Mouse (Mus musculus) retina, postnatal 1 day (tissue): ENCODE data around the gene Tgfbr3l.
A peak's percentile ranks its signal among the peaks of the same experiment; 100 is the strongest.

ENCODE experiments used
- DNase-seq: peaks from one replicate; pipeline ENCODE4 v3.0.0-alpha.2; 2012

The Tgfbr3l gene

DNA sequence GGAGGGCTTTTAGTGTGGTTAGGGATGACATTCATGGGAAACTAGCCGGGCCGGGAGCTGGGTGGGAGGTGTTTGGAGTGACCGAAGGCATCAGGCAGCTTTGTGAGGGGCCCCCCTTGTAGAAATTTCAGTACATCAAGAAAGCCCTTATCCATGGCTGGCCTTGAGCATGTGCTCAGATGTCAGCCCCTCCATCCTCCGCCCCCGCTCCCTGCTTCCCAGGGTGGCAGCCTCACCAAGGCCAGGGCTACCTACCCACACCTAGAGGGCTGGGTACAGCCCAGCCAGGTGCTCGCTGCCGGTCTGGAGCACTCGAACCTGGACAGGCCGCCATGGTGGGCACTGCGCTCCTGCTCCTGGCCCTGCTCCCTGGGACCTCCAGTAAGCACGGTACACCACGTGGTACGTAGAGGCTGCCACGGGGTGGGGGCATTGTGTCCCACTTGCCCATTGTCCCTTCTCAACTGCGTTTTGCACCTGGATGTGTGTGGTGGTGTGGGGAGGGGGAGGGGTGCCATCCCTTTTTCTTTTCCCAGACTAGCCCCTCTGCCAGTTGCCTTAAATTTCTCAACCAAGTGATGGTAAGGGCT, at the start of gene Tgfbr3l:
TSS of gene Tgfbr3l (plus strand) at position 264 of the 590 bp plus-strand sequence.
- DNase-seq: no peak

DNA sequence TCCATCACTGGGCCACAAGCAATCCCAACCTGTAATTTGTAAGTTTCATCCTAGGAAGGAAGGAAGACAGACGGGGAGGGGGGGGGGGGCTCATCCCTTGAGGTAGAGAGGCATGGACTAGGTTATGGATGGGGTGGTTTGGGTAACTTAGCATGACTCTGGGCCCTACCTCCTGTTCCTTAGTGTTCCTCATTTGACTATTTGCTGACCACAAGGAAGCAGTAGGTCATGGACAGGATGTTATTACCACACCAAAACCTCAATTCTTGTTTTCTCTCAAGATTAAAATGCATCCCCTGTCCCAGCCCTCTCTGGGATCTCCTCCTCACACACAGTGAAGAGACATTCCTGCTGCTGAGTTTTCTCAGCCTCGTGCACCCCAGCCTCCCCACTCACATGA, 46.7 kb upstream of the Tgfbr3l start:
- no peak for DNase-seq

DNA sequence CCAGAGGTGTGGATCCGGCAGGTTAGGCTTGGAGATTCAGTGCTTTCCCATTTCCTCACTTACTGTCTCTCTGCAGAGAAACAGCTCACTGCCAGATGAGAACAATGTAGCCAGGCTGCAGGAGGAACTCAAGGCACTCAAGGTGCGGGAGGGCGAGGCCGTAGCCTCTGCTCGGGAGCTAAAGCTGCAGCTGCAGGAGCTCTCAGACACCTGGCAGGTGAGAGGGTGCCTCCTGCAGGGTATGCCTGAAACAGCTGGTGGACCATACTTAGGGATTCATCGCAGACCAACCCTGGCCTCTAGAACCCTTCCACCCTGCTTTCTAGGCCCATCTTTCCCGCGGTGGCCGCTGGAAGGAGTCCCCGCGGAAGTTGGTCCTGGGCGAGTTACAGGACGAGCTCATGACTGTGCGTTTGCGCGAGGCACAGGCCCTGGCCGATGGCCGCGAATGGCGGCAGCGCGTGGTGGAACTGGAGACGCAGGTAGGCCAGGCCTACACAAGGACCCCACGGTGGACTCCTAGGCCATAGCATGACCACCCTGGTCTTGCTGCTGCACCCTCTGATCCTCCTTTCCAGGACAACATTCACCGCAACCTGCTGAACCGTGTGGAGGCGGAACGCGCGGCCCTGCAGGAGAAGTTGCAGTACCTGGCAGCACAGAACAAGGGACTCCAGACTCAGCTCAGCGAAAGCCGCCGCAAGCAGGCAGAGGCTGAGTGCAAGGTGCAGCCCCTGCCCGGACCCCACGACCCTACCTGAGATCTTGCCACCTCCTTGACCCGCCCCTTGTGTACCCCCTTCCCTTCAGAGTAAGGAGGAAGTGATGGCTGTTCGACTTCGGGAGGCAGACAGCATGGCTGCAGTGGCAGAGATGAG, 42.5 kb upstream of the Tgfbr3l start:
- DNase-seq: no peak

DNA sequence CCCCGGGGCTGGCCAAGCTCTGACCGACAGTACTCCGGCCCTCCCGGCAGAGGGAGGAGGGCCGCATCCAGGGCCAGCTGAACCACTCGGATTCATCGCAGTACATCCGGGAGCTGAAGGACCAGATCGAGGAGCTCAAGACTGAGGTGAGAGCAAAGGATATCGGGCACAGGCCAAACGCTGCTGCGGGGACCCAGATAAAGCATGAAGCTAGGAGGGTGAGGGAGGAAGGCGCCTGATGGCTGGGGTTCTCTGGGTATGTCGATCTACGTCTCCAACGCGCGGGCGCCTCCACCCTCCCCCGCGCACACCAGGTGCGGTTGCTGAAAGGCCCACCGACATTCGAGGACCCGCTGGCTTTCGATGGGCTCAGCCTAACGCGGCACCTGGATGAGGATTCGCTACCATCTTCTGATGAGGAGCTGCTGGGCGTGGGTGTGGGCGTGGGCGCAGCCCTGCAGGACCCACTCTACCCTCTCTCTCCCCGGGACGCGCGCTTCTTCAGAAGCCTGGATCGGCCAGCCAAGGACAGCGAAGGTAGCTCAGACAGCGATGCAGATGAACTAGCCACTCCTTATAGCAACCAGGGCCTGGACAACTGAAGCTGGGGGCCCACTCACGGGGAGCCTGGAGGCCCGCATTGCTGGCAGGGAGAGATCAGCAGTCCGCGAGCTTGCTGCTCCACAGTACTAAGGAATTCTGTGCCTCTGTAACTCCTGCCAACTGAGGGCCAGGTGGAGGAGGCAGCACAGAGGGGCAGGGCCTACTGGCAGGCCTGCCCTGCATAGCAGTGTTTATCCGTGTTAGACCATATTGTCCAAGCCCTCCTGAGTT, 41.6 kb upstream of the Tgfbr3l start:
- DNase-seq: no peak

DNA sequence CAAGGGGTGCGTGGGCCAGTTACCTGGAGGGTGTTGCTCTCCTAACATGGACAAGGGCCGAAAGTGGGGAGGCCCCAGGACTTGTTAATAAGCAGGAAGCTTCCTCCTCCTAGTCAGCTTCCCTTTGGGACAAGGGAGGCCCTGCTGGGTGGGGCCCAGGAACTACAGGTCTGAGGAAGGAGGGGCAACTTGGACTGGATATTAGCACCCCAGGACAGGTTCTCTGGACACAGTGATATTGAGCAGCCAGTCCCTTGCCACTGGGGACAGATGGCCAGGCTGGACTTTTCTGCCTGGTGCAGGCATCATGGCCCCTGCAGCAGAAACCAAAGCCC, 41.0 kb upstream of the Tgfbr3l start:
- no peak for DNase-seq

DNA sequence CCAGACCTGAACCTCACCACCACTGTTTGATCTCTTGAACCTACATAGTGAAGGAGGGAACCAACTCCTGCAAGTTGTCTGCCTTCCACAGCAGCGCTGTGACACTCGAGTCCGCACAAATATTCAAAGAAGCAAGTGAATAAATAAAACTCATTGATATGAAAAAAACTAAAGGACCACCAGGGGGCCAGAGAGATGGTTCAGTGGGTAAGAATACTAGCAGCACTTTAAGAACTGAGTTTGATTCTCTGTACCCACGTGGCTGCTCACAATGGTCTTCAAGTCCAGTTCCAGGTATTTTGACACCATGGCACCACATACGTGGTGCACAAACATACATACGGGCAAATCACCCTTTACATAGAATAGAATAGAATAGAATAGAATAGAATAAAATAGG, 36.9 kb upstream of the Tgfbr3l start:
- peak; percentile 31 for DNase-seq

DNA sequence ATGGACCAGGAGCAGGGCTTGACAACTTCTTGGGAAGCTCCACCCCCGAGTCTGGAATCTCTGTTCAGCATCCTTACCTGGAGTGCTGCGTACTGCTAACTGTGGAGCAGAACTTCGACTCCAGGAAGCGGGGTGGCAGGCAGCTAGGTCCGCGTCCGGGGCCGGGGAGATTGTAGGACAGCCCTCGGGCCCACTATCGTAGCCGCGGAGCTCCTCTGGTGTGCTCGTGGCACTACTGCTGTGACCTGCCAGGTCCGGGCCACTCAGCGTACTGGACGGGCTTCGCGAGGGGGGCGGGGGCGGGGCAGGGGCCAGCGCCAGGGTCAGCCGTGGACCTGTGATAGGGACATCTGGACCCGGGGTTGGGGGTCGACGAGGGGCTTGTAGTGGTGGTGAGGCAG, 35.2 kb upstream of the Tgfbr3l start:
- DNase-seq: no peak

DNA sequence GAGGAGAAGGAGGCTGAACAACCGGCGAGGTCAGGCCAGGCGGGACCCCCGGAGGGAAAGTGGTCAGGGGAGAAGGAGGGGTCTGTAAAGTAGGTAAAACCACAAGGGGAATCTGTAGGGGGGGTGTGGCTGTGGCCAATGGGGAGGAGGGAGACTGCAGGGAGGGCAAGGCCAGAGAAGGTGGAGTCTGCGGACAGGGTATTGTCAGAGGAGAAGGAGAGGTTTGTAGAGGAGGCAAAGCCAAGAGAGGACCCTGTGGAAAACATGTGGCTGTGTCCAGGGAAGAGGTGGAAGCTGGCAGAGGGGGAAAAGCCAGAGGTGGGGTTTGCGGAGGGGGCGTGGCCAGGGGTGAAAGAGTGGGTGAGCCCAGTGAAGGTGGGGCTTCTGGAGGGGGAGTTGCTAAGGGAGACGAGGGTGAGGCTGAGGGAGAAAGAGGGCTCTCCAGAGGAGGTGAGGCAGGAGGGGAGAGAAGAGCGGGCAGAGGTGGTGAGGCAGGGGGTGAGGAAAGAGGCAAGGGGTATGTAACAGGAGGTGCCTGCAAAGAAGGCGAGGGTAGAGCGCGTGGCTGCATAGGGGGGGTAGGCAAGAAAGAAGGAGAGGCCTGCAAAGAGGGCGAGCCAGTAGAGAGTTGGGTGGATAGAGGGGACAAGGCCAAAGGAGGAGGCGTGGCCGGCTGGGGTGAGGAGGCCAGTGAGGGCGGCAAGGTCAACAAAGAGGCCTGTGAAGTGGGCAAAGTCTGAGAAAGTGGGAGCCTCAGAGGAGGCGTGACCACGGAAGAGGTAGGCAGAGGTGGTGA, 34.6 kb upstream of the Tgfbr3l start:
- peak; percentile 73 for DNase-seq

DNA sequence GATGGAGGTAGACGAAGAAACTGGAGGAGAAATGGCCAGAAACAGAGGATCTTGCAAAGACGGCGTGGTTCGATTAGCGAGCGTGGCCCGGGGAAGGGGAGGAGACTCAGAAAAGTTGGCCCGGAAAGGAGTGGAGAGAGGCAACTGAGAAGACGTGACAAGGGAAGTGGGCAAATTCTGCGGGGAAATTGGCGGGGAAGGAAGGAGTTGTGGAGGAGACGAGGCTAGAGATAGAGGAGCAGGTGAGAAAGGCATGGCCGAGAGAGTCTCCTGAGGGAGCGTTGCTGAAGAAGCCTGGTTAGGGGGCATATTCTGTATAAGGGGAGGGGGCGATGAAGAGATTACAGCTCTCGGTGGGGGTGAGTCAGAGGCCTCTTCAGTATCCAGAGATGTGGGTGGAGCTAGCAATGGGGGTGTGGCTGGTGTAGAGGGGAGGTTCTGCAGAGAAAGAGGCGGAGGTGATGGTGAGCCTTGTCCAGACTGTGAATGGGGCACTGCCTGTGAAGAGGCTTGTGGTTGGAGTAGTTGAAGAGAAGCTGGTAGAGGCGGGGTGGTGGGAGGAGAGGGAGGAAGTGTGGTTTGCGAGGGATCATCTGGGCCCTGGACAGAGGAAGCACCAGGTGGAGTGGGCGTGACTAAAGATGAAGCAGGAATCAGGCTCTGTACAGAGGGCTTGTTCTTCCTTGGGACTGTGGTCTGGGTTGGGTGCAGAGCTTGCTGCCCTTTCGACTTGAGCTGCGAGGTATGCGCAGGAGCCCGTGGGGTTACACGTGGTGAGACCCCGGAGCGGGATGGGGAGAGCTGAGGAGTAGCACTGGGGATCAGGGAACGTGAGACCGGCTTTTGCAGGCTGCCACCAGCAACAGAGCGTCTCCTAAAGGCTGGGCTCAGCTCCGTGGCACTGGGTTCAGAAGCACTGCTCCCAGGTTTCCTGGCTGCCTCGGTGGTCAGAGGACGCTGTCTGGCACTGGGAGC, 33.7 kb upstream of the Tgfbr3l start:
- peak; percentile 70 for DNase-seq

DNA sequence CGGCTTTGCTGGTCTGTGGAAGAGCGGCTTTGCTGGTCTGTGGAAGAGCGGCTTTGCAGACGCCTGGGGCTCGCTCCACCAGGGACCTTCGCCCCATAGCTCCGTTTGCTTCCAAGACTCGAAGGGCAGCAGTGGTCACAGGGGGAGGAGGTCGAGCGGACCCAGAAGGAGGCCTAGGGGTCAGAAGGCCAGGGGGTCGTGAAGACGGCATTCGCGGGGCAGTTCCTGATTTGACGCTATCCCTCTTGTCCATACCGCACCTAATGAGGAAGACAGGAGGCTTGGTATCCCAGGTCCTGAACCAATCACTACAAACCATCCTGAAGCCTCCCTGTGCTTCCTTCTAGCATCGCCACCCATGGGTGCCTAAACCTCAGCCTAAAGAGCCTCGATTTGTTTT, 31.7 kb upstream of the Tgfbr3l start:
- DNase-seq: no peak

DNA sequence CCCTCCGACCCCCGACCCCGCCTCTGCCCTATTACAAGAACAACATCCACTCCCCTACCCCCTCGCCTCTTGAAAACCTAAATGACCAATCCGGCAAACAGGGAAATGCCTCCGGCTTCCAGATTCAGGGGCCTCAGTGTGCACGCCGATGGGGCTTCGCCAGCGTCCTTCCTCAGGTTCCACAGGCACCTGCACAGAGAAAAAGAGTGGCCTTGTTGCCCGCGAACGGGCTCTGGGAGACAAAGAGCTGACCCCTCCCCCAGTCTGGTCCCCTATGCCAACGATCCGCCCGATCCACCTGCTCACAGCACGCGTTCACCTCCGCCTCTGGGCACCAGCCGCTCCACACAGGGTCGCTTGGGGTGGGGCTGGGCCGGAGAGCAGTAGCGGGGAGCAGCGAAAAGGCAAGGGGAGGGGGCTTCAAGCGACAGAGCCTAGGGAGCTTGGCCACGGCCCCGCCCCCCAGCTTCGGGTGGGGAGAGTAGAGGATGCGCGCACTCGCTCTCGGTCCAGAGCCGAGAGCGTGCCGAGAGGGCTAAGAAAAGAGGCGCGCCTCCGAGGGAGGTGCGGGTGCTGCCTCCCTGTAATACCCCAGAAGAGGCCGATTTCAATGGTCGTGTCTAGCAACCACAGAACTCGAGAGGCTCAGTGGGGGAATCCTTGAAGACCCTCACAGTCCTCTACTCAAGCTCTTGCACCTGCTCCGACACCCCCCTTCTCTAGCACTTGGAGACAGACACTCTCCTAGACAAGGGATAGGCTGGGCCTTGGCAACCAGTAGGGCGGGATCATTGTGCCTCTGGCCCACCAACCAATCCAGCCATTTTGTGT, 31.0 kb upstream of the Tgfbr3l start, which contains the start of gene Prr36:
TSS of gene Prr36 (minus strand) at position 669 of the 831 bp plus-strand sequence.
- DNase-seq: peak; percentile 92

DNA sequence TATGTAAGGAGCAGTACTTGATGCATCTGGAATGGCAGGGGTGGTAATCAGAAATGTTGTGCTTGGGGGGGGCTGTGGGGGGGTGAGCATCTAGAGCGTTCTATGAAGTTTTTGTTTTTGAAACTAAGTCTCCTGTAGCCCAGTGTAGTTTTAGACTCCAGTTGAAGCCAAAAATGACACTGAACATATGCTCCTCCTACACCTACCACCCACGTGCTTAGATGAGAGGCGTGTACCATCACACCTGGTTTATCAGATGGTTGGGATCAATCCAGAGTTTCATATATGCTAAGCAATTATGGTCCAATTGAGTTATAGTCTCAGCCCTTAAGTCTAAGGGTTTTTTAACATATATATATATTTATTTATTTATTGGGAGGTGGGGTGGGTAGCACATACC, 28.4 kb upstream of the Tgfbr3l start:
- no peak for DNase-seq

DNA sequence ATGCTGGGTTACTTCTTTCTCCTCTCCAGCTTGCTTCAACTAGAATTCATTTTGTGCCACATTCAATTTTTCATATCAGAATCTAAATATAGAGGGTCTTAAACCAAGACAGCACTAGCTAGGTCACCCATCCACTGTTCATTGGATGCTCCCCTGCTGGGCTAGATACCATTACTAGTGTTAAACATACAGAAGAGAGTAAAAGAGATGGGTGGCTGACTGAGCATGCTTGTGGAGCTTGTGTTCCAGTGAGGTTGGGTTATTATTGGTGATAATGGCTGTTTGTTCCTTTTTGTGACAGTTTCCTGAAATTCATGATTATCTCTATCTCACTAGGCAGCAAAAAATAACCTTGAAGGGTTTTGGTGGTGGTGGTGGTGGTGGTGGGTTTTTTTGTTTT, 26.0 kb upstream of the Tgfbr3l start:
- no peak for DNase-seq

DNA sequence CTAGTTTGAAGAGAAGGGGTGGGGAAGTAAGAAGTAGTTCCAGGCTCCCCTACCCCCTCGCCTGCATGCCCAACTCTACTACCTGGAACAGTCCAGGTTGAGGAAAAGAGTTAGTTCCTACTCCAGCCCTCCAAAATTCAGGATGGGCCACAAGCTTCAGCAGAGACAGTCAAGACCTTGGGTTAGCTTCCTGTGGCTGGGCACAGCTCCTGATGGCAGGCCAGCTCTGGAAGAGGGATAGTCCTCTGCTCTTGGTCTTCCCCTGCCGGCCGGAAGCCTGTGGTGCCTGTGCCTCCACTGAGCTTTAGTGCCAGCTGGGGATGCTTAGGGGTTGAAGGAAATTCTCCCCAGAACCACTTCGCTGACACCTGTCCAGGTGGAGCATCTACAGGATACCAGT, 21.7 kb upstream of the Tgfbr3l start:
- DNase-seq: peak; percentile 24

DNA sequence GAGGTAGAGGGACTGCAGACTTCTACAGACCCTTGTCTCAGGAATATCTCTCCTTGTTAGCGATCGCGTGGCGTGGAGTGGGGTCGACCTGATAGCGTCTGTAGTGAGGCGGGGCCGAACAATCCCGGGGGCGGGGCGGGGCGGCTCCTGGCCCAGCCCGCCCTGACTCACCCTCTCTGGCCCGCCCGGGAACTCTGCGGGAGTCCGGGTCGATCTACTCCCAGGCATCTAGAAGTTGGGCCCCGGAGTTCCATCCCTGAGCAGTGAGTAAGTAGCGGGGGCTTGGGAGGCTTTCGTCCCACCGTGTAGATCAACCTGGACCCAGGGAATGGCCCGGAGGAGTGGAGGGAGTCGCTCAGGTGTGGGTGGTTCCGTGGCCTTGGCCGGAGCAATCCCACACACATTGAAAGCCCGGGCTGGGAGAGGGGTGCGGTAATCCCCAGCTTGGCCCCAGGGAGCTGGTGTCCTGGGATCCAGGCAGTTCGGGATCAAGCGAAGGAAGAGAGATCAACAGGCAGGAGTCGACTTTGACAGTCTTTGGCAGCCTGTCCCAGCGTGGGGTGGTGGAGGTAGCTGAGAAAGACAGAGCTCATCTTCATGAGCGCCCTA, 21.2 kb upstream of the Tgfbr3l start, which contains the start of gene Lrrc8e:
TSS of gene Lrrc8e (plus strand) at position 89 of the 609 bp plus-strand sequence.
- peak; percentile 29 for DNase-seq

DNA sequence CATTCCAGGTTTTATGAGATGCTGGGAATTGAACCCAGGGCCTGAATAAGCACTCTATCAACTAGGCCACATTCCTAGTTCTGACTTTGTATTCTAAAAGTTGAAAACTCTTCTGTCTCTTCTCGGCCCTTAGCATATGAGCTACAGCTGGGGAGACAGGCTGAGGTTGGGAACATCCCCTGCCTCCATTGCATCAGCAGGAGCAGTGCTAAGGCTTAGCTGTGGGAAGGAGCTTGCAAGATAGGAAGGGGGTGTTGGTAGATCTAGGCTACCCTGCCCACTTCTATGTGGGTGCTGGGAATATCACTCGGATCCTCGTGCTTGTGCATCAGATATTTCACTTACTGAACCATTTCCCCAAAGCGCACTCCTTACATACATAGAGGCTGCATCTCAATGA, 20.1 kb upstream of the Tgfbr3l start:
- no peak for DNase-seq

DNA sequence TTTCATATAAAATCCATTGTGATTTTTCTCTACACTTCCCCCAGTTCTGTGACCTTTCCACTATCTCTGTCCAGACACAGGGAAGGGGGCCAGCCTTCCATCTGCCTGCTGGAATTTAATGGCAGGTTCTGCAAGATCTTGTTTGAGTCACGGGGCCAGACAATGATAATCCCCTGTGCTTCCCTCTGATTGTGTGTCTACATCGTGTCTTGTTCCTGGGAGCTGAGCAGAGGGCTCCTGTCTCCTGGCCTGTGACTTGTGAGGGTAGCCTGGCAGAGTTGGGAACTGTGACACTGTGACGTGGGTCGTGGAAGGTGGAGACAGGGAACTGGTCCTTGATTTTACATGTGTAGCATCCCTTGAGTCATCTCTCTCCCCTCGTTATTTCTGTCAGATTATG, 18.2 kb upstream of the Tgfbr3l start:
- DNase-seq: no peak

DNA sequence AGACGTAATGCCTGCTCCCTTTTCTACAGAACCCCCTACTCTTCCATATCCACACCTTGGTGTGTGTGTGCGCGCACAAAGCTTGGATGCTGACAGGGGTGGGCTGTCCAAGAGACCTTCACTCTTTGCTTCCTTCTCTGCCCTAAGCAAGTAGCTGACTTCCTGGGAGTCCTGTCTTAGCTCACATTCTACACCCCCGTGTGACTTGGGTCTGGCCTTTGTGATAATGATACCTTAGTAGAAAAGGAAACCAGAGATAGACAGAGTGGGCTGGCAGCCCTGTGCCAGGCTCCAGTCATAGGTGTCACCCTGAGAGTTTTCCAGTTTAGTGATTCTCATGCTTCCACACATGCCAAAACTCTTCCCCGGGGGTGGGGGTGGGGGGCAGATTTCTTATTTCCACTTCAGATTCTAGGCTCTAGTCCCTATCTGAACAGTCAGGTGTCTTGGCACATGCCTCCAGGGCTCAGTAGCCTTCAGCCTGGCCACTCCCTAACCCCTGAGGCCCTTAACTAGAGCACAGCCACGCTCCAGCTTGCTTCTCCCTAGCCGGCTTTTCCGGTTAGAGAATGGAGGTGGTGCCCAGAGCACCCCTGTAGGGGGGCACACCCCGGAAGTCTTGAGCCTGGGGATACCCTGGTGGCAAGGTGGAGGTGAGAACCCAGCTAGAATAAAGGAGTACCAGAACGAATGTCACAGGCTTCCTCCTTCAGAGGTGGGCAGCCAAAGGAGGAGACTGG, 17.2 kb upstream of the Tgfbr3l start:
- DNase-seq: no peak

DNA sequence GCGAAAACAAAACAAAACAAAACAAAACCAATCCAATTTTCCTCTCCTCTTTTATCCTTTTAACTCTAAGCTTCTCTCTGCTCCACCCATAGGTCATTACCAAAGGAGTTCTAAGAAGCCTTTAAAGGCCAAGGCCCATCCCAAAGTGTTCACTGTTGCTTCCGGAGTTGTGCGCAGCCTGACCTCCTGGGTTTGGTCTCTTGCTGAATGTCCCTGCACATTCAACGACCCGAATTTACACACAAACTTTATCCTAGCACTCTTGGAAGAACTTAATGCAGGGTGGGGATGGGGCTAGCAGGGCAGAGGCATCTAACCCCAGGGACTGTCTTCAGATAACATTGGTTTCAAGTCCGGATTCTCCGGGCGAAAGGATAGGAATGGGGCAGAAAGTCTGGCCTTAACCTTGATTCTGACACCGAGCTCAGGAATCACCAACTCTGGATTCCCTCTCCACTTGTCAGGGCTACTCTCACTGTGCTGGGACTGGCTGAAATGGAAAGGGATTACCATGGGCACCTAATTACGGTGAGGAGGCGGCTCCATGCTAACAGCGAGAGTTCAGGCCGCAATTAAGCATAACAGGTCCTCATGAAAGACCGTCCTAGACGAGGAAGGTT, 10.1 kb upstream of the Tgfbr3l start:
- no peak for DNase-seq
